Mouse (Mus musculus) lung, postnatal 25 days (tissue): ENCODE measurements around the gene Rmdn3.

Source experiments
- DNase-seq: peaks from one replicate; pipeline ENCODE4 v3.0.0; 2022; ENCODE audit warnings: low spot score

Rmdn3 gene

GRCm38 (mm10) chr2:119156681-119157572 is at the start of gene Rmdn3:
Rmdn3 (minus strand) TSS chr2:119157034.
- peak; percentile 94 for DNase-seq

- DNase-seq, result no peak
Observed at GRCm38 (mm10) chr2:119203871-119204460, 47.1 kb upstream of the Rmdn3 start.

- DNase-seq, result peak; percentile 23
Observed at GRCm38 (mm10) chr2:119202914-119203453, 46.1 kb upstream of the Rmdn3 start.

GRCm38 (mm10) chr2:119198934-119199333 is 42.1 kb upstream of the Rmdn3 start:
- DNase-seq, result no peak

GRCm38 (mm10) chr2:119198049-119198448 is 41.2 kb upstream of the Rmdn3 start:
- no peak for DNase-seq

- DNase-seq, result no peak
Observed at GRCm38 (mm10) chr2:119197493-119197892, 40.7 kb upstream of the Rmdn3 start.

- DNase-seq, result no peak
Observed at GRCm38 (mm10) chr2:119196316-119197108, 39.7 kb upstream of the Rmdn3 start.

- no peak for DNase-seq
Observed at GRCm38 (mm10) chr2:119194140-119194539, 37.3 kb upstream of the Rmdn3 start.

- DNase-seq, result no peak
Observed at GRCm38 (mm10) chr2:119190969-119191368, 34.1 kb upstream of the Rmdn3 start.

GRCm38 (mm10) chr2:119189029-119189710 is 32.3 kb upstream of the Rmdn3 start:
- DNase-seq, result peak; percentile 83

- no peak for DNase-seq
Observed at GRCm38 (mm10) chr2:119182914-119183313, 26.1 kb upstream of the Rmdn3 start.

GRCm38 (mm10) chr2:119177384-119177939 is 20.6 kb upstream of the Rmdn3 start:
- DNase-seq, result no peak

- DNase-seq, result no peak
Observed at GRCm38 (mm10) chr2:119176761-119177160, 19.9 kb upstream of the Rmdn3 start.

GRCm38 (mm10) chr2:119175614-119176013 is 18.8 kb upstream of the Rmdn3 start:
- DNase-seq, result no peak

GRCm38 (mm10) chr2:119174866-119175265 is 18.0 kb upstream of the Rmdn3 start:
- no peak for DNase-seq

GRCm38 (mm10) chr2:119173991-119174651 is 17.3 kb upstream of the Rmdn3 start, which contains the start of gene Gm14137:
Gm14137 (plus strand) TSS chr2:119174509.
- no peak for DNase-seq

GRCm38 (mm10) chr2:119172862-119173576 is 16.2 kb upstream of the Rmdn3 start:
- peak; percentile 76 for DNase-seq

GRCm38 (mm10) chr2:119172446-119172845 is 15.6 kb upstream of the Rmdn3 start:
- no peak for DNase-seq

- DNase-seq, result no peak
Observed at GRCm38 (mm10) chr2:119171574-119171973, 14.7 kb upstream of the Rmdn3 start.

GRCm38 (mm10) chr2:119170282-119170681 is 13.4 kb upstream of the Rmdn3 start:
- DNase-seq, result no peak
